Mouse (Mus musculus) megakaryocyte-erythroid progenitor cell, adult 5-6 weeks (primary cell): ENCODE results near the gene Lrfn1. TPM values are rescaled to one million over a fixed set of nuclear protein-coding genes. Genes with fewer than 3 reads are reported as not detected.

ENCODE experiments used
- ATAC-seq: replicated peaks from 2 replicates; pipeline ENCODE4 v1.8.0; 2016; ENCODE audit warnings: mild to moderate bottlenecking, inconsistent platforms; ENCODE audit not compliant: severe bottlenecking, poor library complexity, low FRiP score, low TSS enrichment
- total RNA-seq, 2 experiments: library from RNA; stranded (forward) in 1 of 2; stranded (reverse) in 1 of 2; fragments of 200-1000, 215-1000 nt in 1 of 2; fragments of >200 nt in 1 of 2; fragmentation: Nextera tagmentation in 1 of 2; gene quantifications; 2 replicates each; pipeline ENCODE4 v1.2.3; 2014 to 2017

Lrfn1 gene
- 0.44 and 0.82 TPM in 2 replicates for total RNA-seq (2014; fragmentation: Nextera tagmentation)
- total RNA-seq (2017), result 0.08 and 0.09 TPM in 2 replicates

GRCm38 (mm10) chr7:28451531-28452360 lies at the start of gene Lrfn1:
TSS of gene Lrfn1 (plus strand) at chr7:28451980.
- ATAC-seq, result no peak

- ATAC-seq, result no peak
These were observed 40.8 kb upstream of the Lrfn1 start for GRCm38 (mm10) chr7:28410841-28411475.

- 0 out of 2 replicates have a peak, but pooled peaks have one; percentile 48 for ATAC-seq
These were observed 39.0 kb upstream of the Lrfn1 start for GRCm38 (mm10) chr7:28412826-28413225.

GRCm38 (mm10) chr7:28417368-28417767 lies 34.4 kb upstream of the Lrfn1 start:
- ATAC-seq, result no peak

- no peak for ATAC-seq
These were observed 33.6 kb upstream of the Lrfn1 start for GRCm38 (mm10) chr7:28418096-28418670.

GRCm38 (mm10) chr7:28419416-28419815 lies 32.4 kb upstream of the Lrfn1 start:
- no peak for ATAC-seq

- ATAC-seq, result no peak
These were observed 28.8 kb upstream of the Lrfn1 start for GRCm38 (mm10) chr7:28423018-28423417.

- ATAC-seq, result no peak
These were observed 24.0 kb upstream of the Lrfn1 start for GRCm38 (mm10) chr7:28427738-28428137.

GRCm38 (mm10) chr7:28430512-28430911 lies 21.3 kb upstream of the Lrfn1 start:
- no peak for ATAC-seq

GRCm38 (mm10) chr7:28432252-28432651 lies 19.5 kb upstream of the Lrfn1 start:
- peak; percentile 31 for ATAC-seq

- no peak for ATAC-seq
These were observed 16.0 kb upstream of the Lrfn1 start for GRCm38 (mm10) chr7:28435660-28436259.

GRCm38 (mm10) chr7:28436271-28436904 lies 15.4 kb upstream of the Lrfn1 start:
- peak; percentile 93 for ATAC-seq

GRCm38 (mm10) chr7:28436932-28437570 lies 14.7 kb upstream of the Lrfn1 start, which contains the start of gene Gmfg:
TSS of gene Gmfg (plus strand) at chr7:28437447.
- peak; percentile 68 for ATAC-seq

GRCm38 (mm10) chr7:28437964-28438363 lies 13.8 kb upstream of the Lrfn1 start:
- no peak for ATAC-seq

GRCm38 (mm10) chr7:28438771-28439170 lies 13.0 kb upstream of the Lrfn1 start:
- ATAC-seq, result no peak

- ATAC-seq, result no peak
These were observed 11.0 kb upstream of the Lrfn1 start for GRCm38 (mm10) chr7:28440739-28441138.

- no peak for ATAC-seq
These were observed 9.8 kb upstream of the Lrfn1 start for GRCm38 (mm10) chr7:28441776-28442485.

- no peak; the same call in 1 of the 2 replicates for ATAC-seq
These were observed 9.1 kb upstream of the Lrfn1 start for GRCm38 (mm10) chr7:28442688-28443087.
